Mouse (Mus musculus) heart, adult 2 months (tissue): ENCODE results near the gene Fshb.

ENCODE experiments used
- CTCF ChIP-seq: fragments of 200-600 bp; IDR thresholded peaks from 2 replicates; pipeline ENCODE4 v1.8.1; 2022; ENCODE audit warnings: antibody characterized with exemption, mild to moderate bottlenecking, moderate library complexity
- EP300 ChIP-seq: fragments of 200-500 bp; IDR thresholded peaks from 2 replicates; pipeline ENCODE4 v1.6.1; 2011; ENCODE audit warnings: low read depth, low read length, control low read depth; ENCODE audit not compliant: insufficient read depth
- POLR2A ChIP-seq: fragments of 200-500 bp; IDR thresholded peaks from 2 replicates; pipeline ENCODE4 v1.6.1; 2011; ENCODE audit warnings: mild to moderate bottlenecking, low read depth, low read length, control low read depth; ENCODE audit not compliant: insufficient read depth

- TF ChIP-seq CTCF, result no peak
- TF ChIP-seq EP300, result no peak
- no peak for TF ChIP-seq POLR2A
These were observed 18.6 kb downstream of the Fshb start for GRCm38 (mm10) chr2:107040816-107041215.
